Mouse (Mus musculus) E14TG2a.4 (cell line): ENCODE data around the gene Gm44511.
A peak's percentile ranks its signal among the peaks of the same experiment; 100 is the strongest.
"Not testable (repeated sequence)": the region's sequence is repeated elsewhere in the genome, so short reads cannot be mapped to it uniquely, and the experiment has no call there.

Experiments used
- H3K27me3 ChIP-seq: 2 replicates; pipeline ENCODE4 v1.6.1; 2014; ENCODE audit warnings: low read length, control low read depth; ENCODE audit not compliant: insufficient read depth
- H3K36me3 ChIP-seq: 2 replicates; pipeline ENCODE4 v1.6.1; 2014; ENCODE audit warnings: low read length, control low read depth; ENCODE audit not compliant: insufficient read depth
- H3K4me1 ChIP-seq: replicated peaks from 2 replicates; pipeline ENCODE4 v1.6.1; 2014; ENCODE audit warnings: low read depth, low read length, control low read depth
- H3K4me3 ChIP-seq: replicated peaks from 2 replicates; pipeline ENCODE4 v1.5.1; 2014; ENCODE audit warnings: mild to moderate bottlenecking, low read length
- H3K9me3 ChIP-seq: 2 replicates; pipeline ENCODE4 v1.6.1; 2014; ENCODE audit warnings: low read length, control low read depth
- CTCF ChIP-seq: conservative IDR thresholded peaks from 2 replicates; pipeline ENCODE4 v1.5.1; 2014; ENCODE audit warnings: low read length
- NANOG ChIP-seq: IDR thresholded peaks from 2 replicates; pipeline ENCODE4 v1.6.1; 2014; ENCODE audit warnings: borderline replicate concordance, low read length, mixed read lengths
- POU5F1 ChIP-seq: IDR thresholded peaks from 2 replicates; pipeline ENCODE4 v1.6.1; 2014; ENCODE audit warnings: low read length, borderline replicate concordance

The Gm44511 gene

GRCm38 (mm10) chr6:128808532-128808931 lies 17.6 kb downstream of the Gm44511 start:
- TF ChIP-seq POU5F1 (no peak), NANOG (no peak)
- no peaks in the 10 kb centered on the region for H3K36me3 ChIP-seq

GRCm38 (mm10) chr6:128807021-128807420 lies 19.1 kb downstream of the Gm44511 start:
- peaks cover 42% of the 10 kb centered on the region for H3K9me3 ChIP-seq
- H3K36me3 ChIP-seq: no peaks in the 10 kb centered on the region
- no peak overlapping the region for H3K4me3 ChIP-seq
- no peak for TF ChIP-seq POU5F1
- no peak for TF ChIP-seq CTCF
- TF ChIP-seq NANOG: no peak
- no peaks in the 10 kb centered on the region for H3K27me3 ChIP-seq
- peaks cover 2% of the 10 kb centered on the region; the same call in 1 of the 2 replicates for H3K4me1 ChIP-seq

More at GRCm38 (mm10) chr6:128808532-128808931, 17.6 kb downstream of the Gm44511 start:
- Histone ChIP-seq H3K4me3 (no peak overlapping the region), H3K9me3 (peaks cover 45% of the 10 kb centered on the region), H3K4me1 (0 out of 2 replicates have a peak, but pooled peaks cover 1% of the 10 kb centered on the region), H3K27me3 (no peaks in the 10 kb centered on the region)

GRCm38 (mm10) chr6:128804823-128805640 lies 21.1 kb downstream of the Gm44511 start:
- TF ChIP-seq CTCF: peak; percentile 41

DNA sequence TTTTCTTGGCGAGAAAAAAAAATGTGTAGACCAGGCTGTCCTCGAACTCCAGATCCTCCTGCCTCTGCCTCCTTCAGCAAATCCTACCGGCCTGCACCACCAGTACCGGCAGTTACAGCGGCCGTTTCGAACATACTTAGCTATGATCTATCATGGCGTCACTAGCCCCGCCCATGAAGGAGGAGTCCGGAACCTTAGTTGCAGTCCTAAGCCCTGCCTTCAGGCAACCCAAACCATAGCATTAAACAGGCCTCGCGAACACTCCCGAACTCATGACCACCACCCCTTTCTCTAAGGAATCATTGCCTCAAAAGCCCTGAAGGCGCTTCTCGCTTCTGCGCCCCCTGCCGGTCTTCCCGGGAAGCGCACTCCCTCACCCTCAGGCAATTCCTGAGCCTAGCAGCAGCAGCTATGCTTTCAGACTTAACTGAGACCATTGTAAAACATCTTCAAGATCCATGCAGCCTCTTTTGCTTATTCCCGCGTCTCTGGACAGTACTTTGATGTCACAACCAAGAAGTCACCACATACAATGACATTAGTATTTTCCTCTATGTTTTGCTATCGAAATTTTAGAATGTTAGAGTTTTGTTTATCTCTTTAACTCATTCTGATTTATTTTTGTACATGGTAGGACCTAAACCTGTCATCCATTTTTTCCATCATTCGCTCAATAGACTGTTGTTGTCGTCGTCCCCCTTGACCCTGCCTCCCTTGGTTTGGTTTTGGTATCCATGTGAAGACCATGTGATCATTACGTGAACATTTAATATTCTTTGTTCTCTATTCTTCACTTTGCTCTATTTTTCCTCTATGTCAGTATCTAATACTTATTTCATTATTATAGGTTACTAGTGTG lies 22.9 kb downstream of the Gm44511 start:
- H3K36me3 ChIP-seq: no peaks in the 10 kb centered on the region
- H3K27me3 ChIP-seq: no peaks in the 10 kb centered on the region
- no peak for TF ChIP-seq POU5F1
- TF ChIP-seq CTCF: peak; percentile 89
- TF ChIP-seq NANOG: no peak
- H3K4me3 ChIP-seq: peak overlapping the region; percentile 56
- H3K9me3 ChIP-seq: peaks cover 28% of the 10 kb centered on the region
- H3K4me1 ChIP-seq: peaks cover 5% of the 10 kb centered on the region

More at GRCm38 (mm10) chr6:128804823-128805640, 21.1 kb downstream of the Gm44511 start:
- peaks cover 46% of the 10 kb centered on the region for H3K9me3 ChIP-seq
- not testable (repeated sequence) for H3K27me3 ChIP-seq, H3K4me3 ChIP-seq, H3K4me1 ChIP-seq, H3K36me3 ChIP-seq

DNA sequence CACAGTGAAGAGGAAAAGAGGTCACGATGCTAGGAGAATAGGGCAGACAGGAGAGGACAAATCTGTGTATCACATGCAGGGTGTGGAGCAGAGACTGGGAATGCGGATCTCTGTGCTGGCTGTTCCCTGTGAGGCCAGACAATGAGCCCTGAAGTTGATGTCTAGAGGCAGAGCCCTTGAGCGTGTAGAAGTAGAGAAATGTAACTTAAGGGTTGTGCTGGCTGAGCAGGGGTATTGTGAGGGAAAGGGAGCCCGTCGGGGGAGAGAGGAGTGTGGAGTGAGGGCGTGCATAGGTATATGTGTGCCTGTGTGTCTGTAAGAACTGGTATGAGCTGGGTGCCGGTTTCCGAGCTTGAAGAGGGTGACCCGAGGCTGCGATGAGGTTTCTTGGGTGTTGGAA lies 23.6 kb downstream of the Gm44511 start:
- peak overlapping the region; percentile 56 for H3K4me3 ChIP-seq
- no peaks in the 10 kb centered on the region for H3K27me3 ChIP-seq
- peaks cover 22% of the 10 kb centered on the region for H3K9me3 ChIP-seq
- H3K4me1 ChIP-seq: peaks cover 11% of the 10 kb centered on the region
- TF ChIP-seq CTCF (no peak), POU5F1 (no peak), NANOG (no peak)
- H3K36me3 ChIP-seq: no peaks in the 10 kb centered on the region

- H3K4me3 ChIP-seq, H3K27me3 ChIP-seq, H3K36me3 ChIP-seq: not testable (repeated sequence)
Measured at GRCm38 (mm10) chr6:128800696-128801095, 25.4 kb downstream of the Gm44511 start.

DNA sequence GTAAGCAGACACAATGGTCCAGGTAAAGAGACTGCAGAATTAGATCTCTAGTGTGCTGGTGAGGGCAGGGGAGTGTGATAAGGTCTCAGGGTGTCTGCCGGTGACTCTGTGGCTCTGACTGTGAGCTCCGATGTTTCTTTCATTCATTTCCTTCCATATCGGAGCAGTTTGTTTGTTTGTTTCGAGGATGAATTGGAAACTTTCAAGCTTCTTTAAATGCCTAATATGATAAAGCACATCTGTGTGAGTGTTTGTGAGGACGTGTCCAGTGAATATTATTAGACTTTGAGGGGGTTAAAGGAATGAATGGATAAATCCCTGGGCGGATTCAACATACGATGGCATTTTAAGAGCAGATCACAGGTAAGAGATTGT lies 26.2 kb downstream of the Gm44511 start:
- H3K9me3 ChIP-seq: peaks cover 13% of the 10 kb centered on the region
- no peaks in the 10 kb centered on the region for H3K27me3 ChIP-seq
- TF ChIP-seq POU5F1: no peak
- TF ChIP-seq NANOG: no peak
- TF ChIP-seq CTCF: no peak; the same call in 1 of the 2 replicates
- H3K4me1 ChIP-seq: peaks cover 16% of the 10 kb centered on the region
- H3K36me3 ChIP-seq: no peaks in the 10 kb centered on the region
- peak overlapping the region; percentile 85 for H3K4me3 ChIP-seq

More at GRCm38 (mm10) chr6:128800696-128801095, 25.4 kb downstream of the Gm44511 start:
- Histone ChIP-seq H3K4me1 (peaks cover 16% of the 10 kb centered on the region), H3K9me3 (peaks cover 13% of the 10 kb centered on the region)

DNA sequence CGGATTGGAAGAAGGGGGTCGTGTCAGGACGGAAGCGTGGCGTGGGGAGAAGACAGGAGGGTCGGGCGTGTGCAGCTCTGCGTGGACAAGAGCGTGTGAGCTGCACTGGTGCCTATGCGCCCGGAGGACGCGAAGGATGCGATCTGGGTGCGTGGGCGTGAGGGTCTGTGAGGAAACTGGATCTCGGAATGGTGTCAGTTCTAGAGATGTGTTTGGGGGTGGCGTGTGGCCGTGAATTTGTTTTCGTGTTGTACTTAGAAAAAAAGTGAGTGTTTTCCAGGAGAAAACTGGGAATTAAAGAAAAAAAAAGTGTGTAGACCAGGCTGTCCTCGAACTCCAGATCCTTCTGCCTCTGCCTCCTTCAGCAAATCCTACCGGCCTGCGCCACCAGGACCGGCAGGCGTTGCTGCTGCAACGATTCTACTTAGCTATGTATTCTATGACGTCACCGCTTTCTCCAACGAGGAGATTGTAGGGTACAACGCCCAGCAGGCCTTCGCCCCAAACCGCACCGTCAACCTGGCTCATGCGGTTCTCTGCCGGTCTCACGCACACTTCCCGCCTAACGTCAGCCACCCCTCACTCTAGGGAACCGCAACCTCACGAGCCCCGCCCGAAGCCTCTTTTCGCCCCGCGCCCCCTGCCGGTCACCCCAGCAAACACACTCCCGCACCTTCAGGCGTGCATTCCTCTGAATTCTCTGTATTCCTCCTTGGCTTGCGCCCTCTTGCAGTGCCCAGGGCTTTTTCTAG lies 26.8 kb downstream of the Gm44511 start:
- peak overlapping the region; percentile 85 for H3K4me3 ChIP-seq
- TF ChIP-seq CTCF: peak; percentile 27
- H3K9me3 ChIP-seq: peaks cover 13% of the 10 kb centered on the region
- not testable (repeated sequence) for H3K27me3 ChIP-seq, H3K36me3 ChIP-seq
- H3K4me1 ChIP-seq: peaks cover 16% of the 10 kb centered on the region

GRCm38 (mm10) chr6:128798772-128799143 lies 27.4 kb downstream of the Gm44511 start:
- H3K27me3 ChIP-seq, H3K36me3 ChIP-seq: not testable (repeated sequence)
- Histone ChIP-seq H3K4me3 (peak overlapping the region; percentile 85), H3K9me3 (peaks cover 13% of the 10 kb centered on the region), H3K4me1 (peaks cover 16% of the 10 kb centered on the region)
